Mouse (Mus musculus): ENCODE data around the gene Cdk6. TPM values are rescaled to one million over a fixed set of nuclear protein-coding genes. Genes with fewer than 3 reads are reported as not detected.

The Cdk6 gene
- polyA plus RNA-seq, 1 experiment from 2014 or later, result 32.5 TPM

DNA sequence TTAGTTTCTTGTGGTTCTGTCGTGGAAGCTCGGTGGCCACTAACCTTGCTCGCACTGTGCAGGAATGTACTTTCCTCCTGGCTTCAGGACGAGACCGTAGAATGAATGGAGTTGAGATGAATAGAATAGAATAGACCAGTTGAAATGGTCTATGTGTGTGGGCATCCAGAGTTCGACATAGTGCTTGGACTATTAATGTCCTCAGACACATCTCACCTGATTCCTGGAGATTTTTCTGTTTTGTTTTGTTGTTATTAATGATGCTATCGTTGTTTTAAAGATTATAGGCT is 203.1 kb downstream of the Cdk6 start:
- H3K27ac ChIP-seq, result 0 out of 2 replicates have a peak overlapping the region, but pooled peaks have one; percentile 94
- no peaks in the 10 kb centered on the region for H3K9me3 ChIP-seq
- H3K4me1 ChIP-seq (replicated peaks), result peaks cover 11% of the 10 kb centered on the region
- peaks cover 12% of the 10 kb centered on the region for H3K36me3 ChIP-seq
- H3K4me3 ChIP-seq (replicated peaks), result peak overlapping the region; percentile 88
- ATAC-seq (ENCODE audit: insufficient number of reproducible peaks, insufficient read depth, low FRiP score, low TSS enrichment, low read depth), result no peak
- H3K27me3 ChIP-seq, result no peaks in the 10 kb centered on the region
- peak overlapping the region; percentile 59 for H3K4me2 ChIP-seq
- 11% methylated on average over 7 of the region's 7 CpGs for WGBS
- peak overlapping the region; percentile 92 for H3K9ac ChIP-seq (replicated peaks)

- no peak overlapping the region for H3K27ac ChIP-seq
- no peaks in the 10 kb centered on the region for H3K27me3 ChIP-seq
- H3K4me1 ChIP-seq (replicated peaks), result peaks cover 11% of the 10 kb centered on the region
- no peak for ATAC-seq (ENCODE audit: insufficient number of reproducible peaks, insufficient read depth, low FRiP score, low TSS enrichment, low read depth)
- no peak overlapping the region for H3K9ac ChIP-seq (replicated peaks)
- peaks cover 12% of the 10 kb centered on the region for H3K36me3 ChIP-seq
- WGBS, result 93% methylated on average over 1 of the region's 1 CpGs
- no peak overlapping the region for H3K4me2 ChIP-seq
- no peak overlapping the region for H3K4me3 ChIP-seq (replicated peaks)
- H3K9me3 ChIP-seq, result no peaks in the 10 kb centered on the region
These were observed 204.9 kb downstream of the Cdk6 start for GRCm38 (mm10) chr5:3546226-3546625.

- no peak overlapping the region for H3K4me2 ChIP-seq
- no peaks in the 10 kb centered on the region for H3K4me1 ChIP-seq (replicated peaks)
- no peaks in the 10 kb centered on the region for H3K27me3 ChIP-seq
- H3K9ac ChIP-seq (replicated peaks), result no peak overlapping the region
- peaks cover 26% of the 10 kb centered on the region for H3K36me3 ChIP-seq
- no peak for ATAC-seq (ENCODE audit: insufficient number of reproducible peaks, insufficient read depth, low FRiP score, low TSS enrichment, low read depth)
- WGBS, result 85% methylated on average over 1 of the region's 1 CpGs
- no peak overlapping the region for H3K27ac ChIP-seq
- no peaks in the 10 kb centered on the region for H3K9me3 ChIP-seq
- H3K4me3 ChIP-seq (replicated peaks), result no peak overlapping the region
These were observed 210.2 kb downstream of the Cdk6 start for GRCm38 (mm10) chr5:3551481-3551880.

DNA sequence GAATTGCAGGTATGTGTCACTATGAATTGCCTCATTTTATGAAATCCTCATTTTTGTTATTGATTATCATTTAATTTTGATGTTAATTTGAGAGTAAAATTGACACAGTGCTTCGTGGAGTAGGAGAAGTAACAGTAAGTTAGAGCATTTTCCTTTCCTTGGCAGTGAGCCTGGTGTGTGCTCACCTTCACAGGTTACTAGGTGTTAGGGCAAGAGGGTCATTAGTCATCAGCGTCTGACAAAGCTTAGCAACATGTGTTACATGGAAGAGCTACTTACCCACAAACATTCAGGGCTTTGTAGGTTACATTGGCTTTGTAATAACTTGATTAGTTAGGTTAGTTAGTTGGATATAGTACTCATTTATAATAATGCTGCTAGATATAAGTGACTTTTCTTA is 212.9 kb downstream of the Cdk6 start:
- Histone ChIP-seq H3K9me3 (no peaks in the 10 kb centered on the region), H3K9ac (replicated peaks) (no peak overlapping the region), H3K4me1 (replicated peaks) (no peaks in the 10 kb centered on the region), H3K27ac (no peak overlapping the region), H3K36me3 (peaks cover 41% of the 10 kb centered on the region), H3K27me3 (no peaks in the 10 kb centered on the region), H3K4me2 (no peak overlapping the region), H3K4me3 (replicated peaks) (no peak overlapping the region)
- 87% methylated on average over 2 of the region's 2 CpGs for WGBS
- no peak for ATAC-seq (ENCODE audit: insufficient number of reproducible peaks, insufficient read depth, low FRiP score, low TSS enrichment, low read depth)

DNA sequence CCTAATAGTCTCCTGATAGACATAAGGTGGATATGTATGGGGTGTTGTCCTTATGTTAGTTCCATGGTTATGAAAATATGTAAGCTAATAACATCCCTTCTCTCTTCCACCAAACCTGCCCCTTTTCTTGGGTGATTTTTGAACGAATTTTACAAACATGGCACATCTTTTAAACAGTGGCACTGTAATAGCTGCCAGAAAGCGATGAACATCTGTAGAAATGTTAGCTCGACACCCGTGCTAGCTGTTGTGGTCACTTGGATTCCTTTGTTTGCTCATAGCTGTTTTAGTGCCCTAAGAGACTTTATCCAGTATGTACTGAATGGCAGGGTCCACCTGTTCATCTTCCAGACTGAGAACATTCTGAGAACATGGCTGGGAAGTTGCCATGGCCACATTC is 230.0 kb downstream of the Cdk6 start, which contains the start of gene 1700109H08Rik:
TSS of gene 1700109H08Rik (plus strand) at position 301 of the 400 bp plus-strand sequence.
- Histone ChIP-seq H3K27ac (no peak within 1 kb of the TSS), H3K27me3 (no peaks in the 10 kb centered on the region), H3K9me3 (peaks cover 7% of the 10 kb centered on the region), H3K36me3 (peaks cover 99% of the 10 kb centered on the region), H3K4me3 (replicated peaks) (no peak within 1 kb of the TSS), H3K9ac (replicated peaks) (no peak within 1 kb of the TSS), H3K4me2 (no peak within 1 kb of the TSS), H3K4me1 (replicated peaks) (no peaks in the 10 kb centered on the region)
- WGBS, result 90% methylated on average over 4 of the region's 4 CpGs
- ATAC-seq (ENCODE audit: insufficient number of reproducible peaks, insufficient read depth, low FRiP score, low TSS enrichment, low read depth), result no peak

GRCm38 (mm10) chr5:3574825-3575224 is 233.5 kb downstream of the Cdk6 start:
- ATAC-seq (ENCODE audit: insufficient number of reproducible peaks, insufficient read depth, low FRiP score, low TSS enrichment, low read depth), result no peak
- no peak overlapping the region for H3K4me2 ChIP-seq
- no peaks in the 10 kb centered on the region for H3K27me3 ChIP-seq
- no peak overlapping the region for H3K9ac ChIP-seq (replicated peaks)
- H3K4me3 ChIP-seq (replicated peaks), result no peak overlapping the region
- H3K36me3 ChIP-seq, result peaks cover 100% of the 10 kb centered on the region
- H3K4me1 ChIP-seq (replicated peaks), result no peaks in the 10 kb centered on the region
- peaks cover 7% of the 10 kb centered on the region for H3K9me3 ChIP-seq
- 100% methylated on average over 2 of the region's 2 CpGs for WGBS
- no peak overlapping the region for H3K27ac ChIP-seq

GRCm38 (mm10) chr5:3577939-3578338 is 236.7 kb downstream of the Cdk6 start:
- Histone ChIP-seq H3K27me3 (no peaks in the 10 kb centered on the region), H3K4me2 (no peak overlapping the region), H3K9me3 (peaks cover 7% of the 10 kb centered on the region), H3K36me3 (peaks cover 94% of the 10 kb centered on the region), H3K4me1 (replicated peaks) (no peaks in the 10 kb centered on the region), H3K9ac (replicated peaks) (no peak overlapping the region), H3K4me3 (replicated peaks) (no peak overlapping the region), H3K27ac (no peak overlapping the region)
- ATAC-seq (ENCODE audit: insufficient number of reproducible peaks, insufficient read depth, low FRiP score, low TSS enrichment, low read depth), result no peak
- 92% methylated on average over 2 of the region's 2 CpGs for WGBS

DNA sequence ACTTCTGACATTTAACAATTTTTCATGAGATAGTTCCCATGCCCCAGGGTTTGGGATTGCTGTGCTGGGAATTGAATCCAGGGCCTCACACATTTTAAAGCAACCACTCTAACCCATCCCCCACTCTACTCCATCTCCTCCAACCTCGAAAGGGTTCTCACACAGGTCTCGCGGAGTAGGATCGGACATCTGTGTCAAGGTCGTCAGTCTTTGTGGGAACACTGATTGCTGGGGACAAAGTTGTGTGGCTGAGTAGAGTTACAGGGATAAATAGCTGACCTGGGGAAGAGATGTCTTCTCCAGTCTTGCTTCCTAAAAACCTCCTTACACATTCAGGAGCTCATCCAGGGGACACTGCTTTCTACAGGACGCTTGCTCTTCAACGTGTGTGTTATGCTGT is 237.8 kb downstream of the Cdk6 start:
- no peak for ATAC-seq (ENCODE audit: insufficient number of reproducible peaks, insufficient read depth, low FRiP score, low TSS enrichment, low read depth)
- no peak overlapping the region for H3K4me2 ChIP-seq
- H3K4me1 ChIP-seq (replicated peaks), result no peaks in the 10 kb centered on the region
- 93% methylated on average over 7 of the region's 7 CpGs for WGBS
- peaks cover 93% of the 10 kb centered on the region for H3K36me3 ChIP-seq
- no peak overlapping the region for H3K9ac ChIP-seq (replicated peaks)
- peaks cover 7% of the 10 kb centered on the region for H3K9me3 ChIP-seq
- H3K4me3 ChIP-seq (replicated peaks), result no peak overlapping the region
- H3K27ac ChIP-seq, result no peak overlapping the region
- H3K27me3 ChIP-seq, result no peaks in the 10 kb centered on the region

Other genes with a start within 250 kb of the Cdk6 start
- 41.3 and 41.7 TPM in 2 replicates for gene Fam133b, start 202.3 kb downstream of the Cdk6 start, polyA plus RNA-seq (2016; fragmentation: Nextera tagmentation; extraction: Ambion mirVana)
- gene 1700109H08Rik, start 230.1 kb downstream of the Cdk6 start, polyA plus RNA-seq (2016; fragmentation: Nextera tagmentation; extraction: Ambion mirVana), result 3.3 and 5.2 TPM in 2 replicates